Mouse (Mus musculus) gastrocnemius, adult 2 months (tissue): ENCODE results near the gene Adam15. TPM values are rescaled to one million over a fixed set of nuclear protein-coding genes. Genes with fewer than 3 reads are reported as not detected.

Experiments used
- DNase-seq: peaks from one replicate; pipeline ENCODE4 v3.0.0; 2022
- H3K27ac ChIP-seq: fragments of 200-600 bp; 2 replicates; pipeline ENCODE4 v1.8.1; 2022; ENCODE audit warnings: mild to moderate bottlenecking
- H3K4me3 ChIP-seq: fragments of 200-600 bp; 2 replicates; pipeline ENCODE4 v1.8.1; 2022; ENCODE audit warnings: mild to moderate bottlenecking, moderate library complexity
- CTCF ChIP-seq: fragments of 200-600 bp; IDR thresholded peaks from 2 replicates; pipeline ENCODE4 v1.8.1; 2022; ENCODE audit warnings: antibody characterized with exemption, mild to moderate bottlenecking, moderate library complexity
- intact Hi-C: fragments of 180-260 bp; cut with DNase I; formaldehyde crosslinking; loops from one replicate; pipeline ENCODE4 v1.15.1; 2025
- total RNA-seq, 2 experiments: library from RNA; stranded (reverse); gene quantifications; 2 replicates each; pipeline ENCODE4 v1.2.3; 2021

Gene Adam15
- total RNA-seq, 2 experiments from 2014 or later: 21.7 to 30.5 TPM

- Histone ChIP-seq H3K27ac (no peak overlapping the region), H3K4me3 (no peak overlapping the region)
- no peak for TF ChIP-seq CTCF
- intact Hi-C loops: no loop called here
- DNase-seq: no peak
Observed at GRCm38 (mm10) chr3:89296761-89297396, 52.9 kb downstream of the Adam15 start.

DNA sequence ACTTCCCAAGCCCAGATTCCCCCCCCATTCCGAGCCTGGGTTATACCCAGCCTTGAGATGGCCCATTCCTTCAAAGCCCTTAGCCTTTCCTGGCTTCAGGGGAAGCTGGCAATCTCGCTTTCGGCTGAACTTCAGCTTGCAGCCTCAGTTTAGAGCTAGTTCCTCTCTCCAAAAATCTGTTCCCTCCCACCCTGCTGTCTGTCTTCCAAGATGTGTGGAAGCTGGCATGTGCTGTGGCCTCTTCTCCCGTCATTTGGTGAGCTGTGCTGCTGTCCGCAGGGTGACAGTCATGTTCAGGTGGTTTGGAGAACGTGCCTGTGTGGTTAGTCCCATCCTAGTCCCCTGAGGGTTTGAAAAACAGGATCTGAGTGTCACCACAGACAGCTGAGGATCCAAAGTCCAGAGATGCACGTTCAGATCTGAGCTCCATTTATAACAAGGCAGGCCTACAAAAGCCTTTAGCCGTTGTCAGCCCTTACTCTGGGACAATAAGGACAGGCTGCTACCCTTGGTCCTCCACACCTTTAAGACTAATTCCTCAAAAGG, 54.0 kb downstream of the Adam15 start:
- intact Hi-C loops: no loop called here
- Histone ChIP-seq H3K4me3 (no peak overlapping the region), H3K27ac (no peak overlapping the region)
- no peak for TF ChIP-seq CTCF
- no peak for DNase-seq

DNA sequence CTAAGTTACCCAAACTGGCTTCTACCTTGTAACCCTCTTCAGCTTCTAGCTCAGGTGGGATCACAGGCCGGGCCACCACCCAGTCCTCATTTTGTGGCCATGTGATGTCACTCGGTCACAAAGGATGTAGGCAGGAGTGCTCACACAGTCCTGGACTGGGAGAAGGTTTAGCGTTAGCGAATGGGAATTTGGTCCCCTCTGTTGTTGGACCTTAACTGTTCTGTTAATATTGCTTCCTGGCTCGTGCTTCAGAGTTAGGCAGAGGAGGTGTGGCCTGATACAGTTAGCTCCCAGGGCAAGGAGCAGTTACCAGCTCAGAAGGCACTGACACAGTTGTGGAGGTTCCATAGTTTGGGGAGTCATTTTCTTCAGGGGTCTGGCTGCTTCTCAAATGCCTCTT, 55.6 kb downstream of the Adam15 start:
- intact Hi-C loops: no loop called here
- Histone ChIP-seq H3K4me3 (no peak overlapping the region), H3K27ac (no peak overlapping the region)
- TF ChIP-seq CTCF: no peak
- no peak for DNase-seq

DNA sequence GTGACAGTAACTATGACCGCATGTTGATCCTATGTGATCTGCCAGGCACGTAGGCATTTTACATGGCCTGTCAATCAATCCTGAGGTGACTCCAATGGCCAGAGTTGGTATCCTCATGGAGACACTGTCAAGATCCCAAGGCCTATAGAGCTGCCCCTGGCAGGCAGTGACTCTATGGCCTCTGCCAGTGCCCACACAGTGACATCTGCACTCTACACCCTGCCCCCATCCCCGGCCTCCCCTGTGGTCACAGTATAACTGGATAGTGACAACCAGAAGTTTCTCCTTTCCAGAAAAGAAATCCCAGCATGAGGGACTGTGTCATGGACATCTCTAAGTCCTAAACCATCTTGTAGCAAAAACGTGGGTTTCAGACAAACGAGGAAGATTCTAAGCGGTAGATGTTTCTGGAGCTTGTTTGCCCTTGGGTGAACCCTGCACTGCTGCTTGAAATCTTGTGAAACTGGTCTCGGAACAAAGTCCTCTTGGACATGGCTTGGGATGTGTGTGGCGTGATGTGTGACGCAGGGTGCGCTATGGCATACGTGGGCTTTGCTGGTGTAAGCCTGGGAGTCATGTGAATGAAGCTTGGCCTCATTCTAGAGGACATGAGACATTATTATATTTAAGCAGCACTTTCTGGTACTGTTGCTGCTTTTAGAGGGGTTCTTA, 56.4 kb downstream of the Adam15 start:
- no peak overlapping the region for H3K27ac ChIP-seq
- intact Hi-C loops: no loop called here
- no peak overlapping the region for H3K4me3 ChIP-seq
- DNase-seq: no peak
- no peak for TF ChIP-seq CTCF

GRCm38 (mm10) chr3:89292303-89292702, 57.5 kb downstream of the Adam15 start:
- intact Hi-C loops: no loop called here
- TF ChIP-seq CTCF: no peak
- no peak for DNase-seq
- Histone ChIP-seq H3K27ac (no peak overlapping the region), H3K4me3 (no peak overlapping the region)

- H3K27ac ChIP-seq: no peak overlapping the region
- intact Hi-C loops: no loop called here
- no peak for TF ChIP-seq CTCF
- H3K4me3 ChIP-seq: no peak overlapping the region
- no peak for DNase-seq
Observed at GRCm38 (mm10) chr3:89291874-89292273, 57.9 kb downstream of the Adam15 start.

Other genes starting within 250 kb of the Adam15 start
- not detected for gene Gm43738, start 248.9 kb downstream of the Adam15 start, total RNA-seq
- 10 to 100 TPM; 24.8 to 28.8 TPM for gene Fdps, start 248.0 kb downstream of the Adam15 start, total RNA-seq
- not detected for gene Pklr, start 213.9 kb downstream of the Adam15 start, total RNA-seq
- under 1 TPM; 0.31 to 0.43 TPM for gene Hcn3, start 189.8 kb downstream of the Adam15 start, total RNA-seq
- 10 to 100 TPM; 16.0 to 21.4 TPM for gene Clk2, start 185.2 kb downstream of the Adam15 start, total RNA-seq
- gene Scamp3, start 172.5 kb downstream of the Adam15 start, total RNA-seq: 10 to 100 TPM; 37.7 to 39.0 TPM
- 10 to 100 TPM; 15.8 to 17.2 TPM for gene Fam189b, start 166.9 kb downstream of the Adam15 start, total RNA-seq
- 10 to 100 TPM; 17.4 to 19.7 TPM for gene Gba, start 147.1 kb downstream of the Adam15 start, total RNA-seq
- gene Thbs3, start 134.8 kb downstream of the Adam15 start, total RNA-seq: 10 to 100 TPM in 1 of 2 experiments, 1 to 10 TPM in 1; 6.4 to 10.2 TPM
- 10 to 100 TPM; 40.7 to 51.4 TPM for gene Mtx1, start 122.9 kb downstream of the Adam15 start, total RNA-seq
- under 1 TPM; 0.13 to 0.22 TPM for gene Muc1, start 120.9 kb downstream of the Adam15 start, total RNA-seq
- gene Krtcap2, start 104.0 kb downstream of the Adam15 start, total RNA-seq: 10 to 100 TPM; 62.9 to 79.7 TPM
- gene Trim46, start 103.7 kb downstream of the Adam15 start, total RNA-seq: under 1 TPM; 0.18 to 0.50 TPM
- 10 to 100 TPM; 16.4 to 26.9 TPM for gene Dpm3, start 90.6 kb downstream of the Adam15 start, total RNA-seq
- gene Slc50a1, start 79.4 kb downstream of the Adam15 start, total RNA-seq: 1 to 10 TPM; 8.9 to 9.7 TPM
- gene Efna1, start 68.9 kb downstream of the Adam15 start, total RNA-seq: 10 to 100 TPM in 1 of 2 experiments, 1 to 10 TPM in 1; 7.9 to 13.1 TPM
- gene Efna3, start 27.0 kb downstream of the Adam15 start, total RNA-seq: not detected
- under 1 TPM; 0.15 to 0.20 TPM for gene Efna4, start 12.0 kb downstream of the Adam15 start, total RNA-seq
- not detected for gene Dcst2, start 12.0 kb upstream of the Adam15 start, total RNA-seq
- gene Dcst1, start 15.3 kb upstream of the Adam15 start, total RNA-seq: not detected
- gene Zbtb7b, start 44.8 kb upstream of the Adam15 start, total RNA-seq: 10 to 100 TPM; 22.8 to 33.3 TPM
- gene Lenep, start 52.8 kb upstream of the Adam15 start, total RNA-seq: 1 to 10 TPM in 1 of 2 experiments, under 1 TPM in 1; 0.41 to 2.1 TPM
- 10 to 100 TPM; 40.8 to 56.4 TPM for gene Flad1, start 61.9 kb upstream of the Adam15 start, total RNA-seq
- gene Cks1b, start 68.4 kb upstream of the Adam15 start, total RNA-seq: 1 to 10 TPM; 1.8 to 2.5 TPM
- 10 to 100 TPM; 15.0 to 17.2 TPM for gene Shc1, start 68.4 kb upstream of the Adam15 start, total RNA-seq
- gene Pygo2, start 80.2 kb upstream of the Adam15 start, total RNA-seq: 10 to 100 TPM in 1 of 2 experiments, 1 to 10 TPM in 1; 9.5 to 10.1 TPM
- gene Pbxip1, start 86.7 kb upstream of the Adam15 start, total RNA-seq: 100 to 1,000 TPM; 202 to 227 TPM
- 10 to 100 TPM in 1 of 2 experiments, 1 to 10 TPM in 1; 6.3 to 11.1 TPM for gene Pmvk, start 104.5 kb upstream of the Adam15 start, total RNA-seq
- gene Kcnn3, start 170.2 kb upstream of the Adam15 start, total RNA-seq: 1 to 10 TPM; 1.4 to 4.1 TPM